Mouse (Mus musculus) MEL (cell line): ENCODE results near the gene Cdk18. TPM values are rescaled to one million over a fixed set of nuclear protein-coding genes. Genes with fewer than 3 reads are reported as not detected.

Experiments
- DNase-seq: peaks from one replicate; pipeline ENCODE4 v3.0.0; 2011; ENCODE audit warnings: low read depth, low spot score
- H3K27ac ChIP-seq: 2 replicates; pipeline ENCODE4 v1.5.1; 2012; ENCODE audit warnings: low read depth, mild to moderate bottlenecking, control low read depth, low read length, moderate library complexity; ENCODE audit not compliant: control insufficient read depth
- H3K27me3 ChIP-seq, 2 experiments: fragments of 150-350 bp in 1 of 2; sonication (generic) in 1 of 2; 2 replicates each; pipeline ENCODE4 v1.6.1; 2012; ENCODE audit warnings: low read length in 2 of 2, mild to moderate bottlenecking in 2 of 2, improper control_type of control experiment in 1 of 2, moderate library complexity in 1 of 2; ENCODE audit not compliant: insufficient read depth in 2 of 2, control insufficient read depth in 1 of 2
- H3K36me3 ChIP-seq, 2 experiments: 2 replicates each; pipeline ENCODE4 v1.6.1; 2012 to 2014; ENCODE audit warnings: low read length in 2 of 2, improper control_type of control experiment in 1 of 2, inconsistent platforms in 1 of 2, mild to moderate bottlenecking in 1 of 2; ENCODE audit not compliant: insufficient read depth in 2 of 2, control insufficient read depth in 1 of 2
- H3K4me1 ChIP-seq, 2 experiments: fragments of 150-350 bp in 1 of 2; sonication (generic) in 1 of 2; 2 replicates each; pipeline ENCODE4 v1.6.1; 2012; ENCODE audit warnings: low read length in 2 of 2, improper control_type of control experiment in 1 of 2, mild to moderate bottlenecking in 1 of 2; ENCODE audit not compliant: insufficient read depth in 2 of 2, control insufficient read depth in 1 of 2
- H3K4me3 ChIP-seq, 2 experiments: fragments of 150-350 bp in 1 of 2; sonication (generic) in 1 of 2; 2 replicates each; pipeline ENCODE4 v1.5.1; 2012; ENCODE audit warnings: low read depth in 2 of 2, low read length in 2 of 2, mild to moderate bottlenecking in 2 of 2, moderate library complexity in 2 of 2, control low read depth in 1 of 2, improper control_type of control experiment in 1 of 2; ENCODE audit not compliant: control insufficient read depth in 1 of 2, insufficient read depth in 1 of 2
- H3K79me2 ChIP-seq: 2 replicates; pipeline ENCODE4 v1.6.1; 2012; ENCODE audit warnings: mild to moderate bottlenecking, low read length, moderate library complexity; ENCODE audit not compliant: control insufficient read depth, poor library complexity, insufficient read depth
- H3K9ac ChIP-seq: 2 replicates; pipeline ENCODE4 v1.6.1; 2012; ENCODE audit warnings: low read depth, mild to moderate bottlenecking, control low read depth, low read length, moderate library complexity; ENCODE audit not compliant: control insufficient read depth, poor library complexity, severe bottlenecking
- H3K9me3 ChIP-seq: fragments of 150-350 bp; sonication (generic); replicated peaks from 2 replicates; pipeline ENCODE4 v1.6.1; 2012; ENCODE audit warnings: mild to moderate bottlenecking, low read length, improper control_type of control experiment, moderate library complexity; ENCODE audit not compliant: insufficient read depth
- BHLHE40 ChIP-seq: IDR thresholded peaks from 2 replicates; pipeline ENCODE4 v1.6.1; 2012; ENCODE audit warnings: low read depth, mild to moderate bottlenecking, inconsistent platforms, low read length, improper control_type of control experiment, borderline replicate concordance
- CHD1 ChIP-seq: IDR thresholded peaks from 2 replicates; pipeline ENCODE4 v1.6.1; 2012; ENCODE audit warnings: low read depth, mild to moderate bottlenecking, inconsistent platforms, low read length, improper control_type of control experiment
- CHD2 ChIP-seq: IDR thresholded peaks from 2 replicates; pipeline ENCODE4 v1.6.1; 2011; ENCODE audit warnings: low read length, improper control_type of control experiment
- CTCF ChIP-seq, 3 experiments: IDR thresholded peaks in 2 of 3; conservative IDR thresholded peaks in 1 of 3; 2 replicates each; pipeline ENCODE4 v1.5.1; 2011 to 2012; ENCODE audit warnings: low read length in 3 of 3, low read depth in 2 of 3, mild to moderate bottlenecking in 2 of 3, improper control_type of control experiment in 1 of 3, inconsistent platforms in 1 of 3, mixed read lengths in 1 of 3, moderate library complexity in 1 of 3; ENCODE audit not compliant: control insufficient read depth in 1 of 3, insufficient read depth in 1 of 3, poor library complexity in 1 of 3, severe bottlenecking in 1 of 3
- E2F4 ChIP-seq: IDR thresholded peaks from 2 replicates; pipeline ENCODE4 v1.6.1; 2011; ENCODE audit warnings: low read depth, low read length, improper control_type of control experiment, borderline replicate concordance
- ELF1 ChIP-seq: IDR thresholded peaks from 2 replicates; pipeline ENCODE4 v1.6.1; 2014; ENCODE audit warnings: low read depth, mild to moderate bottlenecking, inconsistent platforms, low read length, improper control_type of control experiment, moderate library complexity
- EP300 ChIP-seq, 2 experiments: IDR thresholded peaks; 2 replicates each; pipeline ENCODE4 v1.6.1; 2011; ENCODE audit warnings: improper control_type of control experiment in 2 of 2, low read length in 2 of 2, low read depth in 1 of 2, mild to moderate bottlenecking in 1 of 2
- HCFC1 ChIP-seq: IDR thresholded peaks from 2 replicates; pipeline ENCODE4 v1.6.1; 2012; ENCODE audit warnings: low read depth, mild to moderate bottlenecking, inconsistent platforms, low read length, improper control_type of control experiment, moderate library complexity
- JUND ChIP-seq: IDR thresholded peaks from 2 replicates; pipeline ENCODE4 v1.6.1; 2011; ENCODE audit warnings: low read depth, mild to moderate bottlenecking, improper control_type of control experiment, low read length
- KAT2A ChIP-seq: conservative IDR thresholded peaks from 2 replicates; pipeline ENCODE4 v1.6.1; 2012; ENCODE audit warnings: low read depth, low read length, improper control_type of control experiment, inconsistent platforms
- MAX ChIP-seq: IDR thresholded peaks from 2 replicates; pipeline ENCODE4 v1.6.1; 2011; ENCODE audit warnings: low read length, improper control_type of control experiment
- MXI1 ChIP-seq: IDR thresholded peaks from 2 replicates; pipeline ENCODE4 v1.6.1; 2011; ENCODE audit warnings: mild to moderate bottlenecking, low read depth, low read length, improper control_type of control experiment
- MYB ChIP-seq: IDR thresholded peaks from 2 replicates; pipeline ENCODE4 v1.6.1; 2011; ENCODE audit warnings: mild to moderate bottlenecking, low read depth, low read length, improper control_type of control experiment
- MYC ChIP-seq: IDR thresholded peaks from 2 replicates; pipeline ENCODE4 v1.6.1; 2011; ENCODE audit warnings: low read depth, mild to moderate bottlenecking, low read length, improper control_type of control experiment, moderate library complexity
- NELFE ChIP-seq: IDR thresholded peaks from 2 replicates; pipeline ENCODE4 v1.6.1; 2011; ENCODE audit warnings: low read depth, low read length, improper control_type of control experiment
- NRF1 ChIP-seq: IDR thresholded peaks from 2 replicates; pipeline ENCODE4 v1.6.1; 2014; ENCODE audit warnings: low read depth, mild to moderate bottlenecking, inconsistent platforms, low read length, improper control_type of control experiment, moderate library complexity; ENCODE audit not compliant: poor library complexity, insufficient read depth, severe bottlenecking
- POLR2A ChIP-seq, 2 experiments: IDR thresholded peaks; 2 replicates each; pipeline ENCODE4 v1.6.1; 2011 to 2012; ENCODE audit warnings: low read length in 2 of 2, mild to moderate bottlenecking in 2 of 2, control low read depth in 1 of 2, improper control_type of control experiment in 1 of 2, low read depth in 1 of 2, moderate library complexity in 1 of 2; ENCODE audit not compliant: control insufficient read depth in 1 of 2, insufficient read depth in 1 of 2, poor library complexity in 1 of 2
- POLR2AphosphoS2 ChIP-seq: IDR thresholded peaks from 2 replicates; pipeline ENCODE4 v1.6.1; 2011; ENCODE audit warnings: low read length, improper control_type of control experiment
- POLR2AphosphoS5 ChIP-seq: IDR thresholded peaks from 2 replicates; pipeline ENCODE4 v1.6.1; 2012; ENCODE audit warnings: low read depth, borderline replicate concordance, mild to moderate bottlenecking, inconsistent platforms, low read length, moderate library complexity, mixed read lengths
- RAD21 ChIP-seq: IDR thresholded peaks from 2 replicates; pipeline ENCODE4 v1.6.1; 2011; ENCODE audit warnings: mild to moderate bottlenecking, low read depth, low read length, improper control_type of control experiment
- SMC3 ChIP-seq: IDR thresholded peaks from 2 replicates; pipeline ENCODE4 v1.6.1; 2011; ENCODE audit warnings: low read depth, low read length, improper control_type of control experiment
- TBP ChIP-seq: IDR thresholded peaks from 2 replicates; pipeline ENCODE4 v1.8.0; 2011; ENCODE audit warnings: low read depth, low read length, improper control_type of control experiment
- UBTF ChIP-seq: IDR thresholded peaks from 2 replicates; pipeline ENCODE4 v1.6.1; 2012; ENCODE audit warnings: low read depth, mild to moderate bottlenecking, inconsistent platforms, low read length, improper control_type of control experiment, moderate library complexity, borderline replicate concordance; ENCODE audit not compliant: insufficient read depth
- USF1 ChIP-seq: IDR thresholded peaks from 2 replicates; pipeline ENCODE4 v1.6.1; 2014; ENCODE audit warnings: low read depth, mild to moderate bottlenecking, inconsistent platforms, low read length, improper control_type of control experiment, moderate library complexity
- USF2 ChIP-seq, 2 experiments: IDR thresholded peaks; 2 replicates each; pipeline ENCODE4 v1.6.1; 2011 to 2012; ENCODE audit warnings: improper control_type of control experiment in 2 of 2, low read length in 2 of 2, borderline replicate concordance in 1 of 2, inconsistent platforms in 1 of 2, low read depth in 1 of 2, mild to moderate bottlenecking in 1 of 2; ENCODE audit not compliant: insufficient read depth in 1 of 2
- ZC3H11A ChIP-seq: IDR thresholded peaks from 2 replicates; pipeline ENCODE4 v1.6.1; 2012; ENCODE audit warnings: low read depth, mild to moderate bottlenecking, inconsistent platforms, low read length, improper control_type of control experiment
- ZMIZ1 ChIP-seq: IDR thresholded peaks from 2 replicates; pipeline ENCODE4 v1.6.1; 2012; ENCODE audit warnings: low read depth, mild to moderate bottlenecking, inconsistent platforms, low read length, improper control_type of control experiment, moderate library complexity
- ZNF384 ChIP-seq: IDR thresholded peaks from 2 replicates; pipeline ENCODE4 v1.6.1; 2012; ENCODE audit warnings: low read depth, mild to moderate bottlenecking, inconsistent platforms, low read length, improper control_type of control experiment
- polyA plus RNA-seq, 2 experiments: library from polyadenylated mRNA; stranded (reverse) in 1 of 2; unstranded in 1 of 2; fragments of >175 nt in 1 of 2; fragments of >200 nt in 1 of 2; gene quantifications; 2 replicates each; pipeline versions ENCODE4 v1.2.1 to v1.2.4; 2012; ENCODE audit warnings: low replicate concordance in 2 of 2, low read depth in 1 of 2; ENCODE audit not compliant: insufficient read length in 2 of 2, insufficient read depth in 1 of 2, missing spikeins in 1 of 2
- total RNA-seq: library from RNA; depleted of rRNA; stranded (reverse); fragments of 300-350 nt; gene quantifications from 2 replicates; pipeline ENCODE4 v1.2.3, GENCODE M21; 2012

Cdk18 gene
- total and polyA plus RNA-seq, 3 experiments = 1.3 to 15.7 TPM; not detected in 1

DNA sequence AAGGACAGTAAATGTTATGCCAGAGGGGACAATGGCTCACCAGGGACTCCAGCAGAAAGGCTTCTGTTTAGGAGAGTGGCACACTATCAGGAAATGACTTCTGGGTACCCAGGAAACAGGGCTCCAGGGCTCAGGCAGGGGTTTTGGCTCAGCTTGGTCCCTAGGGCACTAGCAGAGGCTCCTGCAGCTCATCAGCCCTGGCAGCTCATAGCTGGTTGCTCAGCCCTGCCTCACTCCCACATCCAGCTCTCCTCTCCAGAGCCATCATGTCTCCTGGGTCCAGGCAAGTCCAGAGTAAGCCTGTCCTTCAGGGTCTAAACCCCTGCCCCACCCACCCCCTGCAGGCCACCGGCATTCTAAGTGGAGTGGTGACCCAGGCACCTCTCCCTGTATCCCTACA, 28.1 kb downstream of the Cdk18 start:
- Histone ChIP-seq H3K4me1 (no peaks in the 10 kb centered on the region), H3K27ac (no peak overlapping the region), H3K36me3 (no peaks in the 10 kb centered on the region), H3K9me3 (no peaks in the 10 kb centered on the region), H3K79me2 (no peaks in the 10 kb centered on the region), H3K4me3 (no peak overlapping the region), H3K27me3 (peaks cover 0 to 4% of the 10 kb centered on the region in 2 experiments; a peak in 2 of 4 replicates), H3K9ac (no peak overlapping the region)
- no peak for DNase-seq
- TF ChIP-seq HCFC1 = no peak
- TF ChIP-seq UBTF = no peak
- TF ChIP-seq SMC3 = no peak
- no peak for TF ChIP-seq USF2 (IDR thresholded peaks at IDR 0.05; ENCODE audit: borderline replicate concordance in 1 of 2, insufficient read depth in 1 of 2, low read depth in 1 of 2, low read length in 2 of 2)
- TF ChIP-seq RAD21 = no peak
- no peak for TF ChIP-seq ELF1
- no peak for TF ChIP-seq EP300 (IDR thresholded peaks at IDR 0.05; ENCODE audit: low read depth in 1 of 2, low read length in 2 of 2)
- TF ChIP-seq MYC = no peak
- no peak for TF ChIP-seq ZNF384
- TF ChIP-seq ZMIZ1 = no peak
- TF ChIP-seq BHLHE40 = no peak
- no peak for TF ChIP-seq KAT2A
- TF ChIP-seq POLR2AphosphoS5 = no peak
- no peak for TF ChIP-seq POLR2AphosphoS2
- no peak for TF ChIP-seq JUND
- TF ChIP-seq MAX = no peak
- TF ChIP-seq NRF1 = no peak

GRCm38 (mm10) chr1:132109368-132109767, 30.1 kb downstream of the Cdk18 start:
- peaks cover 0 to 11% of the 10 kb centered on the region in 2 experiments; a peak in 3 of 4 replicates for H3K27me3 ChIP-seq
- no peak for DNase-seq
- H3K4me3 ChIP-seq = no peak overlapping the region
- no peaks in the 10 kb centered on the region for H3K4me1 ChIP-seq
- H3K9ac ChIP-seq = no peak overlapping the region
- H3K27ac ChIP-seq = no peak overlapping the region
- no peaks in the 10 kb centered on the region for H3K36me3 ChIP-seq
- TF ChIP-seq ELF1 = peak; percentile 38; the same call in 1 of the 2 replicates
- TF ChIP-seq USF1 = no peak
- no peak for TF ChIP-seq HCFC1
- TF ChIP-seq CHD2 = no peak
- no peak for TF ChIP-seq MXI1
- TF ChIP-seq POLR2A (IDR thresholded peaks at IDR 0.05; ENCODE audit: control insufficient read depth in 1 of 2, insufficient read depth in 1 of 2, low read depth in 1 of 2, low read length in 2 of 2, poor library complexity in 1 of 2) = no peak
- TF ChIP-seq E2F4 = no peak
- TF ChIP-seq TBP = no peak
- peak; percentile 63 for TF ChIP-seq ZC3H11A
- no peak for TF ChIP-seq MYB
- peak; percentile 70 for TF ChIP-seq SMC3
- TF ChIP-seq CHD1 = no peak
- peak; percentile 96 for TF ChIP-seq ZNF384
- no peak for TF ChIP-seq NRF1
- no peak for TF ChIP-seq NELFE
- peak; percentile 2 to 60 (median 37); a peak in 4 of 6 replicates for TF ChIP-seq CTCF (IDR thresholded peaks at IDR 0.05 in 2 of 3, conservative IDR thresholded peaks at IDR 0.05 in 1 of 3; ENCODE audit: control insufficient read depth in 1 of 3, insufficient read depth in 1 of 3, low read depth in 2 of 3, low read length in 3 of 3, poor library complexity in 1 of 3, severe bottlenecking in 1 of 3)
- TF ChIP-seq RAD21 = peak; percentile 77
- no peaks in the 10 kb centered on the region for H3K79me2 ChIP-seq
- no peaks in the 10 kb centered on the region for H3K9me3 ChIP-seq
